Mouse (Mus musculus) hindlimb bud, embryonic 11.5 days (tissue): ENCODE measurements around the gene Gpr165.

Experiments used
- DNase-seq: peaks from one replicate; pipeline ENCODE4 v3.0.0-alpha.2; 2012; ENCODE audit warnings: low read depth, low spot score; ENCODE audit errors: extremely low spot score

Gene Gpr165

DNA sequence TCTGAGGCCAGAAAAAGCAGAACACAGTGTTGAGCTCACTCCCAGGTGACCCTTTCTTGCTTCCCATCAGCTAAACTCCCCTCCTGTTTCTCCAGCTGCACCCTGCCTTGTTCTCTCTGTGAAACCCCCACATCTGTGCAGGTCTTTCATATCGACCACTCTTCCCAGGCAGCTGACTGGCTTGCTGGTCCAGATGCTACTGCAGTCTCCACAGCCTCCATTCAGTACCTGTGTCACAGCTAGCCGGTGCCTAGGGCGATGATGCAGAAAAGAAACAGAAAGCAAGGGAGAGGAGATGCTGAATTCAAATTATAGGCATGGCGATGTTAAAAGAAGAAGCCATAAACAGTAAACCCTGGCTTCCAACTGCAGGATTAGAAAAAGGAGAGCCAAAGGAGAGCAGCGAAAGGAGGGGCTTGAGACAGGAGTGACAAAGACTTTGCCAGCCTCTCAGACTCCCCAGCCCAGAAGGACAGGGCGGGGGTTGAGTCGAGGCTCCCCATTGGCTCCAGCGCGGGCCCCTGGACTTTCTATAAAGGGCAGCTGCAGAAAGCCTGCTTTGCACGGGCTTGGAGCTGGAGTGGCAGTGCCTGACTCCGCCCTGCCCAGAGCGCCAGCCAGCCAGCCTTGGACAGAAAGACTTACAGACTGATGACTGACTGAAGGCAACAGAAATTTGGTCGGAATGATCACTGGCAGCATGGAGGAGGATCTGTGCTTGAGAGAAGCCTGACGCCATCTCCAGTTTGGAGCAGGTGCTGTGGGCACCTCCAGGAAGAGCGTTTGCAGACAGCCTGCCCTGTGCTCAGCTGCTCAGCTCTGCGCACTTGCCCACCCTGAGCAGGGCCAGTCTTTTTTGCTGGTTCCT, at the start of gene Gpr165:
Gene Gpr165, plus strand, starts transcription at position 535 of the 868 bp plus-strand sequence.
- no peak for DNase-seq

DNA sequence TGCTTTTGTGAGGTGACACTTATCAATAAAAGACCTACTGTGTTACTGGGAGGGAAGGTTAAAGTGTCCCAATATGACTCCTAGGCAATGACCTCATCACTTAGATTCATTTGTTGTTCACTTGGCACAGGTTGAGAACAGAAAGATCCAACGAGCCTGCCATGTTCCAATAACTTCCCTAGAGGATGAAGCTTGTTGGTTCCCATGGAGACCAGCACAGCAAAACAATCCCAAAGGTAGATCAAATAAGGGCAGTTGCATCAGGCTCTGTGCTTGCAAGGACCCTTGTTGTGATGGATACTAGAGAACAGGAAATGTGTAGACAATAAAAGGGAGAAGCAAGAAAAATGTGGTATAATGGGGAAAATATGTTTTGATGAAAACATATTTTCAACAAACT, 38.4 kb upstream of the Gpr165 start:
- no peak for DNase-seq
